Mouse (Mus musculus) heart, adult 18-20 months (tissue): Measurements from ENCODE around the gene Sobp. TPM values are rescaled to one million over a fixed set of nuclear protein-coding genes. Genes with fewer than 3 reads are reported as not detected.

Experiments used
- DNase-seq, 2 experiments: peaks; one replicate each; pipeline ENCODE4 v3.0.0; 2021 to 2022; ENCODE audit warnings: mixed read lengths in 1 of 2
- total RNA-seq, 2 experiments: library from RNA; stranded (reverse); gene quantifications; 2 replicates each; pipeline ENCODE4 v1.2.3; 2021

The Sobp gene
- total RNA-seq, 2 experiments from 2014 or later = 12.3 to 15.4 TPM

DNA sequence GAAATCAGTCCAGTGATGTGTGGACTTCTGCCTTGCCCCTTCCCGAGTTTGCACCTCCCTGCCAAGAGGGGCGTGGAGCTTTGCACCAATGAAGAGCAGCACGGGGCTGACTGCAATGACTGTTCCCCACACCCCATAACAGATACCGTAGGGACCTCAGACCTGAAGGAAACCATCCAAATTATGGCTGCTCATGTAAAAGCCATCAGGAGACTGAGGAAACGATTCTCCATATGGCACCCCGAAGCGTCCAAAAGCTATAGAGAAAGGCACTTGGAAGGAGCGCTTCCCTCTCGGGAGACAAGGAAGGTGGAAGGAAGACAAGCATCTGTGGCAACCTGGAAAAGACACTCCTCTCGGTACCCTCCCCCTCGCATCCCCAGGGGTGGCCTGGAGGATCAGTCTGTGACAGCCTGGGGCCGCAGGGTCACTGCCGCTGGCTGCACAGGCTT is 180.0 kb downstream of the Sobp start:
- no peak for DNase-seq

GRCm38 (mm10) chr10:42991018-42991417 is 183.3 kb downstream of the Sobp start:
- no peak for DNase-seq

- peak; percentile 39 to 84 for DNase-seq
These were observed 184.4 kb downstream of the Sobp start for GRCm38 (mm10) chr10:42989910-42990309.

DNA sequence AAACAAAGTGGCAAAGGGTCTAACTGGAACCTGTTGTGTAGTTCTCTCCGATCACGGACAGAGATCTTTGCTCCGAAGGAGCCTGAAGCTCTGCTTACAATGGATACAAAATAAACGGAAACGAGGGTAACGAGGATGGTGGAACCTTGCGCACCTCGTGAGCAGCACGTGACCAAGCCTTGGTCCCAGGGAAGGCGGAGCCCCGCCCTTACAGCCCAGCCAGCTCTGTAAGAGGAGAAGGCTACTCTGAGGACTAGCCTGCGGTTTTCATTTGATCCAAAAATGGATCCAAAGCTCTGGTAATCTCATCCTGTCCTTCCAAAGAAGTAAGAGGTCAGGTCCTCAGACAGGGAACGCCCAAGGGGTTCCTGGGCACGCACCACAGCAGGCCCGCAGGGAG is 185.7 kb downstream of the Sobp start:
- DNase-seq = no peak

GRCm38 (mm10) chr10:42987594-42988052 is 186.7 kb downstream of the Sobp start:
- DNase-seq = peak; percentile 57 to 74

DNA sequence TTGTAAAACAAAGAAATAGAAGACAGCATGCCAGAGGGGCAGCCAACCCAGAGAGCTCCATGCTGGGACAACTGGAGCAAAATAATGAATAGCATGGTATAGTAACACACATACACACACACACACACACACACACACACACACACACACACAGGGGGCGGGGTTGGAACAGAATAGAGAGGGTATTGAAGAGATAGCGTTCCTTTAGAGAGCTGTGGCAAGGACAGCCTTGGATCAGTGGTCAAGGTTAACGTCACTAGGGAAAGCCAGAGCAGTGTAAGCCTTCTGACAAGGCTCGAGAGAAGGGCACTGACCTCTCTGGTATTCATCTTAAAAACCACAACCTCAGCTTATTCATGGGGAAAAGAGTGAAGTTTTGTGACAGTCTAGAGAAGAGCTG is 189.4 kb downstream of the Sobp start:
- no peak for DNase-seq

DNA sequence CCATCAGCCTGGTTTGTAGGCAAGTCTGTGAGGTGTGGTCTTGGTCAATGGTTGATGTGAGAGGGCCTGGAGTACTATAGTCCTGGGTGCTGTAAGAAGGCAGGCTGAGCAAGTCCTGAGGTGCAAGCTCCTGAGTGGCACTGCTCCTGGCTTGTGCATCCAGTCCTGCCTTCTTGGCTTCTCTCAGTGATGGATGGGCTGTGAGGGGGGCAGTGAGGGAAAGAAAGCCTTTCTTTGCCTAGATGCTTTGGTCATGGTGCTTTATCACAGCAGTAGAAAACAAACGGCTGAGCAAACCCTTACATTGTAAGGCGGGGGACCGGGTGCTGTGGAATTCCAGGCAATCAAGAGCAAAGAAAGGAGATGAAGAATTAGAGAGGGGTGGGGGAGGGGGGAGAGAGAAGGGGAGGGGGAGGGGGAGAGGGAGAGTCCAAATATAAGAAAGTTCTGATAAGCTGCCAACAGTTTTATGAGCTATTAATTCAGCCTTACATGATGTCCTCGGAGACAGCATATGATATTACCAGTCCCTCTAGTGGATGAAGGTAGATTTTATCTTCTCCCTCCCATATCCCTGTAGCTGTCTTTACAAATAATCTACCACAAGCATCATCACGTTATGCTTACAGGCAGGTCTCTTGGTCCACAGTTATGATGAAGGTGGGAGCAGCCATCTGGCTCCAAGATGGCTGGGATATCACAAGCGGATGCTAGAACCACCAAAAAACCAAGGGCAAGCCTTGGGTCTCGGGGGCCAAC is 193.2 kb downstream of the Sobp start:
- DNase-seq = no peak

DNA sequence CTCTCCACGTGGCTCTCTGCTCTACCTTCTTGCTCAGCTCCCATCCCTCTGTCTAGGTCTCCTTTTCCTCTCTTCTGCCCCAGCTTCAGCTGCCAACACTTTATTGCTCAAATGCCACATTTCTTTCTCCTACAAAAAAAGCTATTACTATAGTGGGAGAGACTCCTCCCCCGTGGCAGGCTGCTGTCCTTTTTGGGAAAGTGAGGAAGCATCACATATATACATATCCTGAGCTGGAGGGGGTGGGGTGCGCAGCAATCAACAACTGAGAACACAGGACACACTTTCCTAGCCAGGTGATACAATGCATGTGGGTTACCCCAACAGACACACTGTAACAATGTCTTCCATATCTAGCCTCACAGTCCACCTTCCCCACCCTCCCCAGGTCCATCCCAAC is 196.0 kb downstream of the Sobp start:
- DNase-seq = no peak

- DNase-seq = no peak
These were observed 197.8 kb downstream of the Sobp start for GRCm38 (mm10) chr10:42976577-42976976.

- no peak for DNase-seq
These were observed 200.8 kb downstream of the Sobp start for GRCm38 (mm10) chr10:42973537-42973936.

DNA sequence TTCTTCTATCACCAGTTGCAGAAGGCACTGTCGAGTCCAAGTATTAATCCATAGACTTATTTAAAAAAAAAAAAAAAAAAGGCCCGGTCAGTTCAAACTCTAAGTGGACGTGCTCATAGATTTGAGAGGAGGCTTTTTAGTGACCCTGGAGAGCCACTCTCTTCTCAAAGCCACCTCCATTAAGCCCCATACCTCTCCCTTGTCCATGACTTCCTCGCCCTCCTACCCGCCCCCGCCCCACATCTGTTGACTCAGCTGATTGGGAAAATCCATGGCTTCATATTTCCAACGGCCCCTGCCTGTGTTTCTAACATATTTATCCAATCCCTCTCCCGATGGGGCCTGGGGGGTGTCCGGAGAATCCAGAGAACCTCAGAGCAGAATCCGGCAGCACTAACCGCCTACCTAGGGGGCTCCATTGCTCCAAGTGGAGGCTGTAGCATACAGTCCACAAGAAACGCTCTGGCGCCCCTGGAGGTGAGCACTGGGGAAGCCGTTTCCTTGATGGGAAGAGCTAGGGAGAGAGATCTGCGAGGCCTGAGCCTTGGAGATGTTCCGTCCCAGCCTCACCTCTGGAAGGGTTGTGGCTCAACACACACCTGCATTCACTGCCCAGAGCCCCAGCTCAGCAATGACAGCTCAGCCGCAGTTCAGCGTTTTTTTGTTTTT is 201.7 kb downstream of the Sobp start:
- DNase-seq = peak; percentile 61 to 82

DNA sequence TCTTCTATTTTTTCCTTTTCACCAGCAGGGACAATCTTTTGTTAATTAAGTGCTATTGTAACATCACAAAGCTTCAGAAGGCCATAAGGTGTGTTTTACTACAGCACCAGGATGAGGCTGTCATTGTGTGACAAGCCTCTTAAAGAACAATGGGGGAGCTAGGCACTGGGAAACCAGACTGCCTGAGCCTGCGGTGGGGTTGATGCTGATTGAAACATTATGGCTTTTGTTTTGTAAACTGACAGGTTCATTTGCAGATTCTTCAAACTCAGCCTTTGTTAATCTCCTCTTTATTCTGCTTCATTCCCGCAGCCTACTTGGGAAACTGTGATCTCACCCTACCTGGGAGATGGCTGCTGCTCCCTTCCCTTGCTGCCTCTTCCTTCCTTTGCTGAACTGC is 206.0 kb downstream of the Sobp start:
- no peak for DNase-seq

GRCm38 (mm10) chr10:42963061-42963460 is 211.3 kb downstream of the Sobp start:
- DNase-seq = no peak

DNA sequence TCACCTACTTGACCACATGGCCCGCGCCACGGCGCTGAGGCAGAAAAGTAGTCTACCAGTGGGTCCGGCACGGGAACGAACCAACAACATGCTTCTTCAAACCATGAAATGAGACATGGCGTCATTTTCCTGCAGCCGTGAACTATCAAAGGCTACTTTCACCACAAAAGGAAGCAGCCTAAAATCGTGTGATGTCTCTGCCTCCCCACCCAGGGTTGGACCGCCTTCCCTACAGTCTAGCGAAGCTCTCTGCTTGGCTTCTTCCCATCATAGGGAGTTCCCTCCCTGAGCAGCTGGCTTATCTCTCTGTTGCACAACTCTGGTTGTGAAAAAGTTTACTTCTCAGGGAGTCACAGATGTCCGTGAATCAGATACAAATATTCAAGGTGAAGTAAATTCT is 211.7 kb downstream of the Sobp start:
- peak; percentile 70 to 85 for DNase-seq

GRCm38 (mm10) chr10:42962181-42962601 is 212.1 kb downstream of the Sobp start:
- peak; percentile 38 to 40 for DNase-seq

DNA sequence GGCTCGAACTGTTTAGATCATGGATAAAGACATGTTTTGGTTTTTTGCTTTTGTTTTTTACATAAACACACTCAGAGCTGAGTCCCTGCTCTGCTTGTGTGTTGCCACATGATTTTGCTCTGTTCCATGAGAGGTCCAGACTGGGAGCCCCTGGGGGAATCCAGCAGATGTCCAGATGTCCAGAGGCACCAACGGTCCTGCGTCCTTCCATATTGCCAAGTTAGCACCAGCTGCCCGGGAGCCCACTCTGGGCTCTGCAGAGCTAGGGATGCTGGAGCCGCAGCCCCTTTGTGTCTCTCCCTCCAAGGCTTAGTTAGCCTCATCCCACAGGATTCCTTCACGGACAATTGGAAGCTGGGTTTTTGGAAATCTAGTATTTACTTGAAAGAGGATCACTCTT is 212.6 kb downstream of the Sobp start:
- DNase-seq = peak; percentile 43 to 52

GRCm38 (mm10) chr10:42958686-42959085 is 215.6 kb downstream of the Sobp start:
- DNase-seq = no peak

- DNase-seq = peak; percentile 69 to 89
These were observed 216.3 kb downstream of the Sobp start for GRCm38 (mm10) chr10:42957881-42958651.

DNA sequence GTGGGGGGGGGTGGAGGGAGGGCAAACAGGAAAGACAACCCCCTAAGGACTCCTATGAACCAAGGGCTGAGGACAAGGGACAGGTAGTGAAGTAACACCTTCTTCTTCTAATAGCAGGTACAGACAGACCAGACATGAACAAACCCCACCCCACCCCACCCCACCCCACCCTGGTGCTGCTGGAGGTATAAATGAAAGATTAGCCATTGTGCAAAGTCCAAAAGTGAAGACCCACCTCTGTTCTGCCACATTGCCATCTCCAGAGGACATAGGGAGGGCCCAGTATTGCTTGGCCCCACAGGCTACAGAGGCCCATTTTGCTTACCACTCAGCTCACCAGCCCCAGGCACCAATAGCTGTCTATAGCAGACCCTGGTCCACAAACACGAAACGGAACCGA is 219.1 kb downstream of the Sobp start:
- no peak for DNase-seq

DNA sequence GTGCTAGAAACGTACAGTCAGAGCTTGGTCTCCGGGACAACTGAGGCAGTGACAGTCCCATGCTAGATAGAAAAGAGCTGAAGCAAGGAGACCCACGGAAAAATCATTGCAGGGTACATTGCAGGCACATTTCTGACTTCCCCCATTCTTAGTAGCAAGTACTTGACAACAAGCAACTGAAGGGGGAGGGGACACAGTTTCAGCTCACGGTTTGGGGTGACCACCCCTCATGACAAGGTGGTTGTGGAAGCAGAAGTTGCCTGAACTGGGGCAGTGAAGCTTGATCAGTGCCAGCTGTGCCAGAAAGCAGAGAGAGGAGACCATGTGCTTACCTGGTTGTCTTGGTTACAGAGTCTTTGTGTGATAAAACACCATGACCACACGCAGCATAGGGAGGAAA is 220.7 kb downstream of the Sobp start:
- no peak for DNase-seq
